Mouse (Mus musculus) embryonic fibroblast, embryonic 13.5 days (primary cell): ENCODE results near the gene Batf3. TPM values are rescaled to one million over a fixed set of nuclear protein-coding genes. Genes with fewer than 3 reads are reported as not detected.

Experiments used
- H3K27ac ChIP-seq: 2 replicates; pipeline ENCODE4 v1.5.1; 2012; ENCODE audit warnings: low read length, control low read depth, inconsistent platforms; ENCODE audit not compliant: insufficient read depth
- H3K4me1 ChIP-seq: 2 replicates; pipeline ENCODE4 v1.6.1; 2011; ENCODE audit warnings: low read length; ENCODE audit not compliant: control insufficient read depth, insufficient read depth
- H3K4me3 ChIP-seq: 2 replicates; pipeline ENCODE4 v1.5.1; 2011; ENCODE audit warnings: mild to moderate bottlenecking, control low read depth, low read length; ENCODE audit not compliant: insufficient read depth
- CTCF ChIP-seq: IDR thresholded peaks from 2 replicates; pipeline ENCODE4 v1.5.1; 2011; ENCODE audit warnings: mild to moderate bottlenecking, control low read depth, low read length, moderate library complexity, borderline replicate concordance; ENCODE audit not compliant: insufficient read depth
- POLR2A ChIP-seq: IDR thresholded peaks from 2 replicates; pipeline ENCODE4 v1.6.1; 2011; ENCODE audit warnings: low read depth, mild to moderate bottlenecking, control low read depth, low read length, moderate library complexity
- polyA plus RNA-seq: library from polyadenylated mRNA; stranded (reverse); fragments of >200 nt; gene quantifications from 2 replicates; pipeline ENCODE4 v1.2.4, GENCODE M21; 2011; ENCODE audit warnings: low read depth; ENCODE audit not compliant: missing spikeins, insufficient read length

Batf3 gene
- polyA plus RNA-seq, 1 experiment: not detected

GRCm38 (mm10) chr1:191086304-191086878 is 11.3 kb upstream of the Batf3 start:
- Histone ChIP-seq H3K4me1 (no peaks in the 10 kb centered on the region), H3K4me3 (no peak overlapping the region), H3K27ac (no peak overlapping the region)
- no peak for TF ChIP-seq CTCF
- TF ChIP-seq POLR2A: no peak

- Histone ChIP-seq H3K27ac (no peak overlapping the region), H3K4me1 (no peaks in the 10 kb centered on the region), H3K4me3 (no peak overlapping the region)
- TF ChIP-seq POLR2A (no peak), CTCF (no peak)
Observed at GRCm38 (mm10) chr1:191086960-191087359, 10.7 kb upstream of the Batf3 start.

- H3K27ac ChIP-seq: no peak overlapping the region
- H3K4me1 ChIP-seq: no peaks in the 10 kb centered on the region
- no peak overlapping the region for H3K4me3 ChIP-seq
- TF ChIP-seq CTCF: no peak
- TF ChIP-seq POLR2A: no peak
Observed at GRCm38 (mm10) chr1:191087955-191088354, 9.7 kb upstream of the Batf3 start.

- Histone ChIP-seq H3K4me3 (no peak overlapping the region), H3K4me1 (no peaks in the 10 kb centered on the region), H3K27ac (no peak overlapping the region)
- no peak for TF ChIP-seq CTCF
- TF ChIP-seq POLR2A: no peak
Observed at GRCm38 (mm10) chr1:191089355-191089754, 8.3 kb upstream of the Batf3 start.

GRCm38 (mm10) chr1:191092050-191092449 is 5.6 kb upstream of the Batf3 start:
- no peaks in the 10 kb centered on the region for H3K4me1 ChIP-seq
- H3K27ac ChIP-seq: no peak overlapping the region
- H3K4me3 ChIP-seq: no peak overlapping the region
- TF ChIP-seq CTCF: no peak
- no peak for TF ChIP-seq POLR2A

- H3K4me3 ChIP-seq: no peak overlapping the region
- TF ChIP-seq CTCF: no peak
- TF ChIP-seq POLR2A: no peak
- H3K4me1 ChIP-seq: no peaks in the 10 kb centered on the region
- no peak overlapping the region for H3K27ac ChIP-seq
Observed at GRCm38 (mm10) chr1:191093578-191093977, 4.1 kb upstream of the Batf3 start.

GRCm38 (mm10) chr1:191095019-191095418 is 2.6 kb upstream of the Batf3 start:
- Histone ChIP-seq H3K4me3 (no peak overlapping the region), H3K27ac (no peak overlapping the region), H3K4me1 (no peaks in the 10 kb centered on the region)
- peak; percentile 44; the same call in 1 of the 2 replicates for TF ChIP-seq CTCF
- TF ChIP-seq POLR2A: no peak

- no peaks in the 10 kb centered on the region for H3K4me1 ChIP-seq
- no peak overlapping the region for H3K4me3 ChIP-seq
- TF ChIP-seq CTCF (no peak), POLR2A (no peak)
- no peak overlapping the region for H3K27ac ChIP-seq
Observed at GRCm38 (mm10) chr1:191096871-191097681, 571 bp upstream of the Batf3 start.

- Histone ChIP-seq H3K4me1 (no peaks in the 10 kb centered on the region), H3K27ac (no peak overlapping the region), H3K4me3 (no peak overlapping the region)
- no peak for TF ChIP-seq POLR2A
- TF ChIP-seq CTCF: no peak
Observed at GRCm38 (mm10) chr1:191099114-191099513, 1.5 kb downstream of the Batf3 start.

GRCm38 (mm10) chr1:191099772-191100291 is 2.2 kb downstream of the Batf3 start:
- Histone ChIP-seq H3K4me1 (no peaks in the 10 kb centered on the region), H3K27ac (no peak overlapping the region), H3K4me3 (no peak overlapping the region)
- TF ChIP-seq POLR2A (no peak), CTCF (no peak)
